Mouse (Mus musculus): Measurements from ENCODE around the gene Arl6ip5.

Arl6ip5 gene

GRCm38 (mm10) chr6:97273058-97273710 lies 62.7 kb downstream of the Arl6ip5 start:
- DNase-seq (ENCODE audit: low read depth), result no peak

- no peak for DNase-seq (ENCODE audit: low read depth)
Measured at GRCm38 (mm10) chr6:97273777-97274176, 63.3 kb downstream of the Arl6ip5 start.

GRCm38 (mm10) chr6:97275760-97276159 lies 65.3 kb downstream of the Arl6ip5 start:
- DNase-seq (ENCODE audit: low read depth), result peak; percentile 44

GRCm38 (mm10) chr6:97276366-97276765 lies 65.9 kb downstream of the Arl6ip5 start:
- no peak for DNase-seq (ENCODE audit: low read depth)

- peak; percentile 66 for DNase-seq (ENCODE audit: low read depth)
Measured at GRCm38 (mm10) chr6:97276890-97277497, 66.5 kb downstream of the Arl6ip5 start.

- DNase-seq (ENCODE audit: low read depth), result peak; percentile 86
Measured at GRCm38 (mm10) chr6:97278014-97278787, 67.7 kb downstream of the Arl6ip5 start.

GRCm38 (mm10) chr6:97278878-97279277 lies 68.4 kb downstream of the Arl6ip5 start:
- DNase-seq (ENCODE audit: low read depth), result no peak
